Mouse (Mus musculus) liver, embryonic 12.5 days (tissue): ENCODE results near the gene Ccdc183. TPM values are rescaled to one million over a fixed set of nuclear protein-coding genes. Genes with fewer than 3 reads are reported as not detected.

ENCODE experiments used
- ATAC-seq: fragments of 200-750 bp; cut with Nextera tagmentation; 2 replicates; pipeline ENCODE4 v1.8.0; 2017; ENCODE audit warnings: moderate number of reproducible peaks, mild to moderate bottlenecking, moderate library complexity
- H3K27ac ChIP-seq: fragments of 300-500 bp; sonication (generic); 2 replicates; pipeline ENCODE4 v1.5.1; 2016; ENCODE audit warnings: mild to moderate bottlenecking
- H3K27me3 ChIP-seq: fragments of 300-500 bp; sonication (generic); replicated peaks from 2 replicates; pipeline ENCODE4 v1.6.1; 2016; ENCODE audit warnings: mild to moderate bottlenecking, moderate library complexity
- H3K36me3 ChIP-seq: fragments of 300-500 bp; sonication (generic); 2 replicates; pipeline ENCODE4 v1.6.1; 2016; ENCODE audit warnings: mild to moderate bottlenecking, moderate library complexity
- H3K4me1 ChIP-seq: fragments of 300-500 bp; sonication (generic); 2 replicates; pipeline ENCODE4 v1.6.1; 2016
- H3K4me2 ChIP-seq: fragments of 300-500 bp; sonication (generic); 2 replicates; pipeline ENCODE4 v1.6.1; 2016; ENCODE audit warnings: mild to moderate bottlenecking, moderate library complexity
- H3K4me3 ChIP-seq: fragments of 300-500 bp; sonication (generic); 2 replicates; pipeline ENCODE4 v1.5.1; 2016; ENCODE audit warnings: mild to moderate bottlenecking, moderate library complexity
- H3K9ac ChIP-seq: fragments of 300-500 bp; sonication (generic); 2 replicates; pipeline ENCODE4 v1.6.1; 2016; ENCODE audit warnings: mild to moderate bottlenecking, moderate library complexity
- H3K9me3 ChIP-seq: fragments of 300-500 bp; sonication (generic); replicated peaks from 2 replicates; pipeline ENCODE4 v1.6.1; 2016; ENCODE audit warnings: mild to moderate bottlenecking, moderate library complexity
- WGBS: fragments of 180-500 bp; shearing (Covaris S2); methylation state at CpG from one replicate; pipeline ENCODE4 v1.1.7; 2016; ENCODE audit not compliant: insufficient replicate concordance; 5-methylcytosine and 5-hydroxymethylcytosine counted together
- polyA plus RNA-seq: library from polyadenylated mRNA; unstranded; fragments of >200 nt; fragmentation: Nextera tagmentation; extraction: Ambion mirVana; gene quantifications from 2 replicates; pipeline ENCODE4 v1.2.1, GENCODE M21; 2016

The Ccdc183 gene
- 0.14 and 0.28 TPM in 2 replicates for polyA plus RNA-seq

DNA sequence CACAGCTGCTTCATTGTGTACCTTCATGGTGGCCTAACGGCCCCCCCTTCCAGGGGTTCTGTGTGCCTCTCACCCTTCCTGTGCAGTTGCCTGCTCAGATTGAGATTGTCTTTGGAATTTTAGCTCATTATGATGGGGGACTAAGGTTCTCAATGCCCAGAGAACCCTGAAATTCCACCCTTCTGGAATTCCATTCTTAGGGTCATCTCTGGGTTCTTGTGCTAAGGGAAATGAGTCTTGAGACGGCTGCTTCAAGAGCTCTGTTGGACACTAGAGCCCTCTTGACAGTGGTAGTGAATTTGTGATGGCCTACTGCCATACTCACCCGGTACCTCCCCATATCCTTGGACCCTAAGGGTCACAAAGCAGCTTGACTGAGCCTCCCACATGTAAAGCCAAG is at the start of gene Ccdc183:
Gene Ccdc183, minus strand, starts transcription at position 101 of the 400 bp plus-strand sequence.
- no peak within 1 kb of the TSS for H3K4me2 ChIP-seq
- 60% methylated on average over 3 of the region's 3 CpGs for WGBS

GRCm38 (mm10) chr2:25666516-25666915 is 49.0 kb upstream of the Ccdc183 start:
- Histone ChIP-seq H3K27me3 (no peaks in the 10 kb centered on the region), H3K9me3 (no peaks in the 10 kb centered on the region), H3K4me2 (no peak overlapping the region), H3K4me1 (no peaks in the 10 kb centered on the region), H3K4me3 (no peak overlapping the region), H3K9ac (no peak overlapping the region), H3K27ac (no peak overlapping the region), H3K36me3 (no peaks in the 10 kb centered on the region)
- no peak for ATAC-seq
- 48% methylated on average over 1 of the region's 1 CpGs for WGBS

More for the DNA sequence above, at the start of gene Ccdc183:
- H3K4me1 ChIP-seq: peaks cover 19% of the 10 kb centered on the region
- H3K4me3 ChIP-seq: no peak within 1 kb of the TSS
- no peak for ATAC-seq
- no peaks in the 10 kb centered on the region for H3K9me3 ChIP-seq
- no peak within 1 kb of the TSS for H3K27ac ChIP-seq
- H3K36me3 ChIP-seq: no peaks in the 10 kb centered on the region
- H3K9ac ChIP-seq: no peak within 1 kb of the TSS
- H3K27me3 ChIP-seq: peaks cover 88% of the 10 kb centered on the region

- Histone ChIP-seq H3K27ac (no peak overlapping the region), H3K27me3 (no peaks in the 10 kb centered on the region), H3K9ac (no peak overlapping the region), H3K9me3 (no peaks in the 10 kb centered on the region), H3K4me2 (no peak overlapping the region), H3K36me3 (no peaks in the 10 kb centered on the region), H3K4me3 (no peak overlapping the region), H3K4me1 (no peaks in the 10 kb centered on the region)
- WGBS: 67% methylated on average over 5 of the region's 5 CpGs
- no peak for ATAC-seq
These were observed 46.6 kb upstream of the Ccdc183 start for GRCm38 (mm10) chr2:25664125-25664524.

DNA sequence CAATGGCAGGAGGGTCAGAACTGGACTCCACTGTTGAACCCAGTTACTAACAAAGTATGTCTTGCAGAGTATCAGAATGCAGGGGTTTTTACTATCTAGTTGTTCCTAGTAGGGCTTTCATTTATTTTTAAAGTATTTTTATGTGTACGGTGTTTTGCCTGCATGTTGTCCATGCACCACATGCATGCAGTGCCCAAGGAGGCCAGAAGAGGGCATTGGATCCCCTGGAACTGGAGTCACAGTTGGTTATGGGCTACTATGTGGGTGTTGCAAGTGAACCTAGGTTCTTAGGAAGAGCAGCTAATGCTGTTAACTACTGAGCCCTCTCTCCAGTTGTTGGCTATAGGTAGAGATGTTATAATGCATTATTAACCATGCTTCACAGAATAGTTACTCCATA is 46.0 kb upstream of the Ccdc183 start:
- no peak overlapping the region for H3K27ac ChIP-seq
- no peaks in the 10 kb centered on the region for H3K4me1 ChIP-seq
- no peak overlapping the region for H3K4me2 ChIP-seq
- no peaks in the 10 kb centered on the region for H3K9me3 ChIP-seq
- H3K4me3 ChIP-seq: no peak overlapping the region
- 55% methylated on average over 1 of the region's 1 CpGs for WGBS
- H3K27me3 ChIP-seq: no peaks in the 10 kb centered on the region
- ATAC-seq: no peak
- H3K36me3 ChIP-seq: no peaks in the 10 kb centered on the region
- no peak overlapping the region for H3K9ac ChIP-seq

DNA sequence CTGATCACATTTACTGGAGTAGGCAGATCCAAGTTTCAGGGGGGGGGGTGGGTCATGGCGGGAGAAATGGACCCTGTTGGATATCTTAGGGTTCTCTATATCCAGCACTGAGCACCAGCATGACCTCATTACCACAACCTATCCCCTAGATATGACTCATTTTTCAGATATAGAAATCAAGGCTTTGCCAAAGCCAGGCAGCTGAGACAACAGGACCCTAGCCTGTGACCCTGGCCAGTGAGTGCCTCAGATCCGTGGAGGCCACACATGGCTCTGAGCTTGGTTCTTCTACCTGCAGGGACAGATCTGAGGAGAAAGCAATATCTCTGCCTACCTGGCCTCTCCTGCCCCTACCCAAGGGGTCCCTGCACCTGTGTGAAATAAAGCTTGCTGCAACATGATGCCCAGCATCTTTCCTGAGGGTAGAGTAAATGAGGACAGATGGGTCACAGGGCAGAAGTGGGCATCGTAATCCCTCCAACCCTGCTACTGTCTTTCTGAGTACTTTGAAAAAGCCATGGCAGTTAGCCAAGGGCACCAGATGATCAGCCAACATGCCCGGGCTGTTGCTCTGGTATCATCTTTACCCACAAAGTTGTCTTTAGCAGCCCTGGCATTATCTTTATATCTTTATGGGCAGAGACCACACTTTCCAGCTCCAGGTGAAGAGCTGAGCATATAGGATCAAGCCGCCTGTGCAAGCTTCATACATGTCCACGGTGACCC is 43.9 kb upstream of the Ccdc183 start:
- WGBS: 69% methylated on average over 6 of the region's 6 CpGs
- no peak overlapping the region for H3K4me3 ChIP-seq
- H3K27me3 ChIP-seq: no peaks in the 10 kb centered on the region
- H3K27ac ChIP-seq: no peak overlapping the region
- no peaks in the 10 kb centered on the region for H3K9me3 ChIP-seq
- no peak overlapping the region for H3K4me2 ChIP-seq
- H3K9ac ChIP-seq: no peak overlapping the region
- ATAC-seq: no peak
- H3K36me3 ChIP-seq: no peaks in the 10 kb centered on the region
- H3K4me1 ChIP-seq: no peaks in the 10 kb centered on the region

DNA sequence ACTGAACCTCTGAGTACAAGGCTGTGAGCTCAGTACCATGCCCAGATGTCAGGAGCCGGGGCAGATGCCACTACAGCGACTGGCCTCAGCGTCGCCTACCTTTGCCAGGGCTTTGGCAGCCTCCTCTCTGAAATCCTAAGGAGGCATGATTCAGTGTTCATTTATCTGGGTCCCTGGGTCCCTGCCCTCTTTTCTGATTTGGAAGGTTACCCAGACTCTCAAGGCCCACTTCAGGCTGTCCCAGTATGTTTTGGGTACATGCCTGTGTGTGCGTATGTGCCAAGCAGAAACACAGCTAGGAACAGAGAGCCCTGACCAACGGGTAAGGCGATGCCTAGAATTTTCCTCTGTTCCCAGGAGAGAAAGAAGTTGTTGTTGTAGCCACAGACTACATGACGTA is 42.8 kb upstream of the Ccdc183 start:
- Histone ChIP-seq H3K4me2 (no peak overlapping the region), H3K27me3 (no peaks in the 10 kb centered on the region), H3K27ac (no peak overlapping the region), H3K36me3 (no peaks in the 10 kb centered on the region), H3K4me1 (no peaks in the 10 kb centered on the region), H3K9ac (no peak overlapping the region), H3K4me3 (no peak overlapping the region), H3K9me3 (no peaks in the 10 kb centered on the region)
- ATAC-seq: no peak
- 78% methylated on average over 8 of the region's 8 CpGs for WGBS

DNA sequence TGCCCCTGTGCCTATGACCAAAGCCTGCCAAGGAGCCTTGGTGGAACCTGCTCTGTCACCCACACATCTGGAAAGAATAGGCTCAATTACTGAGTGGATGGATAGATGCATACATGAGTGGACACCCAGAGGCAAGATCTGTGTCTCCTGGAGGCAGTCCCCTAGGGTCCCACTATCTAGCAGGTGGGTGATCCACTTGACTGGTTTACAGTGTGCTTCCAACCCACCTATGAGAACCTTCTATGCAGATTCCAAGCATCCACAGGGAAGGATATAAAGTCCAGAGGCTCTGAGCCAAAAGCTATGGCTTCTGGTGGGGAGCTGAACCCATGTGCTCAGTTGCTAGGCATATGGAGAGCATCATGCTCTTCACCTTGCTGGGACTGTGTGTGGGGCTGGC is 40.2 kb upstream of the Ccdc183 start, which contains the start of gene Lcn5:
Gene Lcn5, plus strand, starts transcription at position 301 of the 400 bp plus-strand sequence.
- ATAC-seq: no peak
- Histone ChIP-seq H3K4me2 (no peak within 1 kb of the TSS), H3K4me1 (no peaks in the 10 kb centered on the region), H3K9me3 (no peaks in the 10 kb centered on the region), H3K27ac (no peak within 1 kb of the TSS), H3K9ac (no peak within 1 kb of the TSS), H3K27me3 (peaks cover 10% of the 10 kb centered on the region; the same call in 1 of the 2 replicates), H3K4me3 (no peak within 1 kb of the TSS), H3K36me3 (no peaks in the 10 kb centered on the region)

GRCm38 (mm10) chr2:25657246-25657645 is 39.8 kb upstream of the Ccdc183 start:
- no peak for ATAC-seq
- Histone ChIP-seq H3K4me3 (no peak overlapping the region), H3K9me3 (no peaks in the 10 kb centered on the region), H3K4me2 (no peak overlapping the region), H3K27ac (no peak overlapping the region), H3K4me1 (no peaks in the 10 kb centered on the region), H3K36me3 (no peaks in the 10 kb centered on the region), H3K9ac (no peak overlapping the region), H3K27me3 (peaks cover 10% of the 10 kb centered on the region; the same call in 1 of the 2 replicates)
- 68% methylated on average over 4 of the region's 4 CpGs for whole genome bisulfite sequencing

GRCm38 (mm10) chr2:25656691-25657090 is 39.2 kb upstream of the Ccdc183 start:
- ATAC-seq: no peak
- H3K4me2 ChIP-seq: no peak overlapping the region
- H3K27ac ChIP-seq: no peak overlapping the region
- H3K4me3 ChIP-seq: no peak overlapping the region
- no peaks in the 10 kb centered on the region for H3K36me3 ChIP-seq
- no peaks in the 10 kb centered on the region for H3K9me3 ChIP-seq
- WGBS: 63% methylated on average over 4 of the region's 4 CpGs
- no peak overlapping the region for H3K9ac ChIP-seq
- H3K27me3 ChIP-seq: peaks cover 10% of the 10 kb centered on the region; the same call in 1 of the 2 replicates
- no peaks in the 10 kb centered on the region for H3K4me1 ChIP-seq

DNA sequence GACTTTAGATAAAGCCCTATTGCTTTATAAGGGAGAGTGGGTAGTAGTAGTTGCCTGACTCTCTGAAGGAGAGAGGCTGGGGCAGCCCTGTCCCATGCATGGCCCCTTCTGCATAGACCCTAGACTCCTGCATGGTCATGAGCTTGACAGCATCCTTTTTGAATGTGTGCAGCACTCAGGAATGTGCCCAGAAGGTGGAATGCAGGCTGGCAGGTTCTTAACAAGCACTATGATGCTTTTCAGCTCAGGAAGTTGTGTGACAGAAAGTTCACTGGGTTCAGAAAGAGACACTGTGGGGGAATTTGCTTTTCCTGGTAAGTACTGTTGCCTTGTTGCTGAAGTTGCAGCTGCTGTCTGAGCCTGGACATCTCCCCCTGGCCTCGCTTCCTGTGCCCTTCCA is 37.0 kb upstream of the Ccdc183 start:
- no peak overlapping the region for H3K4me3 ChIP-seq
- no peaks in the 10 kb centered on the region for H3K9me3 ChIP-seq
- no peak overlapping the region for H3K9ac ChIP-seq
- no peak overlapping the region for H3K4me2 ChIP-seq
- no peaks in the 10 kb centered on the region for H3K36me3 ChIP-seq
- peaks cover 10% of the 10 kb centered on the region; the same call in 1 of the 2 replicates for H3K27me3 ChIP-seq
- no peak overlapping the region for H3K27ac ChIP-seq
- ATAC-seq: no peak
- WGBS: 33% methylated on average over 1 of the region's 1 CpGs
- H3K4me1 ChIP-seq: no peaks in the 10 kb centered on the region

DNA sequence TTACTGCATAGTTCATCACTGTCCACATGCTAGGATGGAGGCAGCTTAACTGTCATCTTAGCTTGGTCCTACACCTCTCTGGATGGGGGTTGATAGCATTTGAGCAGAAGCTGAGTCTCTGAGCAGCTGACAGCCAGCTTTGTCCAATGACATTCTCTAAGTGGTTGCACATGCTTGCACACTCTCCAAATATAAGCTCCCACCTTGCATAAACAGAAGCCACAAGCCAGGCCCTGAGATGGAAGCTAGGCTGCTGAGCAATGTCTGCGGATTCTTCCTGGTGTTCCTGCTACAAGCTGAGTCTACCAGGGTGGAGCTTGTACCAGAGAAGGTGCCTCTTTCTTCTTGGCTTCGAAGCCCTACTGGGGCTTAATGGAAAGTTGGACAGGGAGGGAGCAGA is 35.4 kb upstream of the Ccdc183 start, which contains the start of gene Lcn8:
Gene Lcn8, plus strand, starts transcription at position 219 of the 400 bp plus-strand sequence.
- Histone ChIP-seq H3K27me3 (peaks cover 10% of the 10 kb centered on the region; the same call in 1 of the 2 replicates), H3K9ac (no peak within 1 kb of the TSS), H3K4me3 (no peak within 1 kb of the TSS), H3K4me1 (no peaks in the 10 kb centered on the region), H3K36me3 (no peaks in the 10 kb centered on the region), H3K9me3 (no peaks in the 10 kb centered on the region), H3K27ac (no peak within 1 kb of the TSS), H3K4me2 (no peak within 1 kb of the TSS)
- WGBS: 41% methylated on average over 2 of the region's 2 CpGs
- ATAC-seq: no peak

DNA sequence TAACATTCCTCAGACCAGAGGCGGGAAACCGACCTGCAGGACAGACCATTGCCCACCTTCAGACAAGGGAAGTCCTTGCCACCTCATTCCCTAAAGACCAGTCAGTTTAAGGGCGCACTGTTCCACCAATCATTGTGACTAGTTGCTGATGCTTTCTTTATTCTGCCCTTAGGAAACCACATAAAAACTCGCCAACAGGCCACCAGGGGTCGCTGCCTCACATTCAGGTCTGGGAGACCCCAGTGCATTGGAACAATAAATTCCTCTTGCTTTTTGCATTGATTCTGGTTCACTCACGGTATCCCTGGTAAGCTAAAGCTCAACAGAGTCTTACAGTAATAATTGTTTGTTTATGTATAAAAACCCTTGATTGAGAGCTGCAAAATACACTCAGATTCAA is 22.4 kb upstream of the Ccdc183 start:
- Histone ChIP-seq H3K27ac (no peak overlapping the region), H3K36me3 (no peaks in the 10 kb centered on the region), H3K4me3 (no peak overlapping the region), H3K9me3 (no peaks in the 10 kb centered on the region), H3K9ac (no peak overlapping the region), H3K4me1 (no peaks in the 10 kb centered on the region), H3K27me3 (peaks cover under 1% of the 10 kb centered on the region; the same call in 1 of the 2 replicates), H3K4me2 (no peak overlapping the region)
- no peak for ATAC-seq
- 13% methylated on average over 6 of the region's 6 CpGs for WGBS
